Mouse (Mus musculus): ENCODE data around the gene Sfxn2. TPM values are rescaled to one million over a fixed set of nuclear protein-coding genes. Genes with fewer than 3 reads are reported as not detected.

Gene Sfxn2
- polyA plus RNA-seq, 1 experiment from 2014 or later: 10.3 TPM

GRCm38 (mm10) chr19:46616378-46616777, 43.2 kb downstream of the Sfxn2 start:
- no peak overlapping the region for H3K9ac ChIP-seq
- no peak overlapping the region for H3K4me2 ChIP-seq
- H3K27me3 ChIP-seq: no peaks in the 10 kb centered on the region
- no peak overlapping the region for H3K4me3 ChIP-seq
- WGBS: 90% methylated on average over 11 of the region's 11 CpGs
- H3K27ac ChIP-seq: no peak overlapping the region
- peaks cover 35% of the 10 kb centered on the region for H3K4me1 ChIP-seq (replicated peaks)
- ATAC-seq (ENCODE audit: low FRiP score): no peak
- peaks cover 22% of the 10 kb centered on the region for H3K36me3 ChIP-seq
- no peaks in the 10 kb centered on the region for H3K9me3 ChIP-seq

GRCm38 (mm10) chr19:46617361-46617760, 44.2 kb downstream of the Sfxn2 start:
- Histone ChIP-seq H3K4me2 (no peak overlapping the region), H3K4me3 (no peak overlapping the region), H3K9ac (no peak overlapping the region), H3K27me3 (no peaks in the 10 kb centered on the region), H3K27ac (no peak overlapping the region), H3K4me1 (replicated peaks) (peaks cover 45% of the 10 kb centered on the region), H3K36me3 (peaks cover 21% of the 10 kb centered on the region), H3K9me3 (no peaks in the 10 kb centered on the region)
- 89% methylated on average over 8 of the region's 8 CpGs for WGBS
- ATAC-seq (ENCODE audit: low FRiP score): no peak

- H3K27ac ChIP-seq: no peak overlapping the region
- 49% methylated on average over 9 of the region's 9 CpGs for WGBS
Measured at GRCm38 (mm10) chr19:46618322-46618721, 45.2 kb downstream of the Sfxn2 start.

GRCm38 (mm10) chr19:46619001-46619400, 45.8 kb downstream of the Sfxn2 start:
- Histone ChIP-seq H3K36me3 (peaks cover 8% of the 10 kb centered on the region), H3K9me3 (no peaks in the 10 kb centered on the region), H3K4me2 (no peak overlapping the region), H3K27me3 (no peaks in the 10 kb centered on the region), H3K9ac (no peak overlapping the region), H3K4me1 (replicated peaks) (peaks cover 61% of the 10 kb centered on the region), H3K4me3 (no peak overlapping the region), H3K27ac (peak overlapping the region; percentile 55)
- no peak for ATAC-seq (ENCODE audit: low FRiP score)
- 81% methylated on average over 19 of the region's 19 CpGs for WGBS

More at GRCm38 (mm10) chr19:46618322-46618721, 45.2 kb downstream of the Sfxn2 start:
- H3K4me2 ChIP-seq: no peak overlapping the region
- no peak overlapping the region for H3K9ac ChIP-seq
- H3K27me3 ChIP-seq: no peaks in the 10 kb centered on the region
- no peak overlapping the region for H3K4me3 ChIP-seq
- H3K4me1 ChIP-seq (replicated peaks): peaks cover 55% of the 10 kb centered on the region
- H3K9me3 ChIP-seq: no peaks in the 10 kb centered on the region
- no peak for ATAC-seq (ENCODE audit: low FRiP score)
- H3K36me3 ChIP-seq: peaks cover 15% of the 10 kb centered on the region

GRCm38 (mm10) chr19:46619518-46619917, 46.4 kb downstream of the Sfxn2 start:
- Histone ChIP-seq H3K27me3 (no peaks in the 10 kb centered on the region), H3K4me1 (replicated peaks) (peaks cover 67% of the 10 kb centered on the region), H3K9ac (no peak overlapping the region), H3K27ac (peak overlapping the region; percentile 70), H3K36me3 (peaks cover 3% of the 10 kb centered on the region), H3K4me3 (no peak overlapping the region), H3K9me3 (no peaks in the 10 kb centered on the region), H3K4me2 (no peak overlapping the region)
- 93% methylated on average over 6 of the region's 6 CpGs for WGBS
- no peak for ATAC-seq (ENCODE audit: low FRiP score)

GRCm38 (mm10) chr19:46620016-46620808, 47.0 kb downstream of the Sfxn2 start:
- Histone ChIP-seq H3K9me3 (no peaks in the 10 kb centered on the region), H3K9ac (no peak overlapping the region), H3K27me3 (no peaks in the 10 kb centered on the region), H3K36me3 (peaks cover 5% of the 10 kb centered on the region), H3K27ac (peak overlapping the region; percentile 70; the same call in 1 of the 2 replicates), H3K4me1 (replicated peaks) (peaks cover 73% of the 10 kb centered on the region), H3K4me2 (no peak overlapping the region), H3K4me3 (no peak overlapping the region)
- no peak for ATAC-seq (ENCODE audit: low FRiP score)
- WGBS: 80% methylated on average over 14 of the region's 14 CpGs

- Histone ChIP-seq H3K27ac (peak overlapping the region; percentile 70), H3K9me3 (no peaks in the 10 kb centered on the region), H3K4me2 (no peak overlapping the region), H3K36me3 (peaks cover 11% of the 10 kb centered on the region), H3K4me1 (replicated peaks) (peaks cover 74% of the 10 kb centered on the region), H3K4me3 (no peak overlapping the region), H3K9ac (0 out of 2 replicates have a peak overlapping the region, but pooled peaks have one; percentile 29), H3K27me3 (no peaks in the 10 kb centered on the region)
- ATAC-seq (ENCODE audit: low FRiP score): no peak
- 45% methylated on average over 19 of the region's 19 CpGs for WGBS
Measured at GRCm38 (mm10) chr19:46621236-46622183, 48.3 kb downstream of the Sfxn2 start.

- H3K4me2 ChIP-seq: peak overlapping the region; percentile 46
- H3K27ac ChIP-seq: peak overlapping the region; percentile 70
- peak overlapping the region; percentile 53; the same call in 1 of the 2 replicates for H3K9ac ChIP-seq
- ATAC-seq (ENCODE audit: low FRiP score): 0 out of 2 replicates have a peak, but pooled peaks have one; percentile 25
- peaks cover 78% of the 10 kb centered on the region for H3K4me1 ChIP-seq (replicated peaks)
- WGBS: 34% methylated on average over 12 of the region's 12 CpGs
- peaks cover 11% of the 10 kb centered on the region for H3K36me3 ChIP-seq
- H3K27me3 ChIP-seq: no peaks in the 10 kb centered on the region
- H3K4me3 ChIP-seq: no peak overlapping the region
- no peaks in the 10 kb centered on the region for H3K9me3 ChIP-seq
Measured at GRCm38 (mm10) chr19:46622659-46623193, 49.6 kb downstream of the Sfxn2 start.

GRCm38 (mm10) chr19:46623194-46623667, 50.1 kb downstream of the Sfxn2 start:
- WGBS: 4% methylated on average over 16 of the region's 16 CpGs
- H3K27me3 ChIP-seq: no peaks in the 10 kb centered on the region
- H3K27ac ChIP-seq: peak overlapping the region; percentile 70
- peak; percentile 47; the same call in 1 of the 2 replicates for ATAC-seq (ENCODE audit: low FRiP score)
- H3K4me1 ChIP-seq (replicated peaks): peaks cover 73% of the 10 kb centered on the region
- peaks cover 11% of the 10 kb centered on the region for H3K36me3 ChIP-seq
- peak overlapping the region; percentile 53; the same call in 1 of the 2 replicates for H3K9ac ChIP-seq
- no peaks in the 10 kb centered on the region for H3K9me3 ChIP-seq
- H3K4me2 ChIP-seq: peak overlapping the region; percentile 46
- H3K4me3 ChIP-seq: peak overlapping the region; percentile 11; the same call in 1 of the 2 replicates

- H3K36me3 ChIP-seq: peaks cover 11% of the 10 kb centered on the region
- H3K4me2 ChIP-seq: peak overlapping the region; percentile 46
- H3K27me3 ChIP-seq: no peaks in the 10 kb centered on the region
- H3K4me1 ChIP-seq (replicated peaks): peaks cover 65% of the 10 kb centered on the region
- H3K4me3 ChIP-seq: peak overlapping the region; percentile 11; the same call in 1 of the 2 replicates
- WGBS: 17% methylated on average over 19 of the region's 19 CpGs
- H3K9me3 ChIP-seq: no peaks in the 10 kb centered on the region
- H3K9ac ChIP-seq: peak overlapping the region; percentile 53
- ATAC-seq (ENCODE audit: low FRiP score): peak; percentile 57
- peak overlapping the region; percentile 70 for H3K27ac ChIP-seq
Measured at GRCm38 (mm10) chr19:46623790-46624772, 50.9 kb downstream of the Sfxn2 start.

GRCm38 (mm10) chr19:46625015-46625414, 51.9 kb downstream of the Sfxn2 start:
- H3K4me1 ChIP-seq (replicated peaks): peaks cover 58% of the 10 kb centered on the region
- WGBS: 93% methylated on average over 12 of the region's 12 CpGs
- no peak overlapping the region for H3K9ac ChIP-seq
- no peaks in the 10 kb centered on the region for H3K27me3 ChIP-seq
- H3K4me3 ChIP-seq: no peak overlapping the region
- H3K27ac ChIP-seq: peak overlapping the region; percentile 70
- H3K9me3 ChIP-seq: no peaks in the 10 kb centered on the region
- ATAC-seq (ENCODE audit: low FRiP score): no peak
- H3K4me2 ChIP-seq: no peak overlapping the region; the same call in 1 of the 2 replicates
- peaks cover 11% of the 10 kb centered on the region for H3K36me3 ChIP-seq

All from hindbrain, embryonic 13.5 days (tissue).